Mouse (Mus musculus): ENCODE results near the gene Ifna15.
A peak's percentile ranks its signal among the peaks of the same experiment; 100 is the strongest.
"Not testable (repeated sequence)": the region's sequence is repeated elsewhere in the genome, so short reads cannot be mapped to it uniquely, and the experiment has no call there.

Ifna15 gene

GRCm38 (mm10) chr4:88558145-88558544 is at the start of gene Ifna15:
TSS of gene Ifna15 (minus strand) at chr4:88558245.
- not testable (repeated sequence) for DNase-seq (ENCODE audit: low spot score)

- DNase-seq (ENCODE audit: low spot score) = no peak
These were observed 45.2 kb upstream of the Ifna15 start, which contains the start of gene Ifna12 for GRCm38 (mm10) chr4:88603276-88603675. TSS of gene Ifna12 (minus strand) at chr4:88603376.

GRCm38 (mm10) chr4:88592285-88592684 is 34.2 kb upstream of the Ifna15 start, which contains the start of gene Ifna9:
TSS of gene Ifna9 (minus strand) at chr4:88592385.
- DNase-seq (ENCODE audit: low spot score) = no peak

GRCm38 (mm10) chr4:88571698-88572097 is 13.7 kb upstream of the Ifna15 start, which contains the start of gene Ifna14:
TSS of gene Ifna14 (minus strand) at chr4:88571798.
- no peak for DNase-seq (ENCODE audit: low spot score)

- DNase-seq (ENCODE audit: low spot score) = no peak
These were observed 3.7 kb upstream of the Ifna15 start for GRCm38 (mm10) chr4:88561791-88562190.

- peak; percentile 82 for DNase-seq (ENCODE audit: low spot score)
These were observed 7.7 kb downstream of the Ifna15 start for GRCm38 (mm10) chr4:88550161-88550945.

GRCm38 (mm10) chr4:88547986-88548385 is 10.1 kb downstream of the Ifna15 start:
- no peak for DNase-seq (ENCODE audit: low spot score)

GRCm38 (mm10) chr4:88543649-88544234 is 14.3 kb downstream of the Ifna15 start:
- DNase-seq (ENCODE audit: low spot score) = peak; percentile 87

GRCm38 (mm10) chr4:88537328-88537727 is 20.7 kb downstream of the Ifna15 start:
- DNase-seq (ENCODE audit: low spot score) = no peak

GRCm38 (mm10) chr4:88536640-88537039 is 21.4 kb downstream of the Ifna15 start:
- no peak for DNase-seq (ENCODE audit: low spot score)

- DNase-seq (ENCODE audit: low spot score) = no peak
These were observed 22.3 kb downstream of the Ifna15 start for GRCm38 (mm10) chr4:88535742-88536141.

GRCm38 (mm10) chr4:88534903-88535302 is 23.1 kb downstream of the Ifna15 start:
- no peak for DNase-seq (ENCODE audit: low spot score)

GRCm38 (mm10) chr4:88533499-88533898 is 24.5 kb downstream of the Ifna15 start:
- no peak for DNase-seq (ENCODE audit: low spot score)

GRCm38 (mm10) chr4:88530892-88531291 is 27.2 kb downstream of the Ifna15 start:
- no peak for DNase-seq (ENCODE audit: low spot score)

GRCm38 (mm10) chr4:88530271-88530670 is 27.8 kb downstream of the Ifna15 start:
- DNase-seq (ENCODE audit: low spot score) = no peak

GRCm38 (mm10) chr4:88526379-88527049 is 31.5 kb downstream of the Ifna15 start:
- no peak for DNase-seq (ENCODE audit: low spot score)

GRCm38 (mm10) chr4:88525393-88525792 is 32.7 kb downstream of the Ifna15 start:
- no peak for DNase-seq (ENCODE audit: low spot score)

- DNase-seq (ENCODE audit: low spot score) = peak; percentile 38
These were observed 34.8 kb downstream of the Ifna15 start for GRCm38 (mm10) chr4:88523241-88523640.

GRCm38 (mm10) chr4:88522674-88523073 is 35.4 kb downstream of the Ifna15 start, which contains the start of gene Ifnb1:
TSS of gene Ifnb1 (minus strand) at chr4:88522774.
- no peak for DNase-seq (ENCODE audit: low spot score)

- no peak for DNase-seq (ENCODE audit: low spot score)
These were observed 40.1 kb downstream of the Ifna15 start for GRCm38 (mm10) chr4:88517957-88518356.

GRCm38 (mm10) chr4:88515711-88516211 is 42.3 kb downstream of the Ifna15 start:
- DNase-seq (ENCODE audit: low spot score) = no peak

- DNase-seq (ENCODE audit: low spot score) = no peak
These were observed 42.8 kb downstream of the Ifna15 start for GRCm38 (mm10) chr4:88515250-88515649.
